Mouse (Mus musculus): Measurements from ENCODE around the gene Omg.

DNA sequence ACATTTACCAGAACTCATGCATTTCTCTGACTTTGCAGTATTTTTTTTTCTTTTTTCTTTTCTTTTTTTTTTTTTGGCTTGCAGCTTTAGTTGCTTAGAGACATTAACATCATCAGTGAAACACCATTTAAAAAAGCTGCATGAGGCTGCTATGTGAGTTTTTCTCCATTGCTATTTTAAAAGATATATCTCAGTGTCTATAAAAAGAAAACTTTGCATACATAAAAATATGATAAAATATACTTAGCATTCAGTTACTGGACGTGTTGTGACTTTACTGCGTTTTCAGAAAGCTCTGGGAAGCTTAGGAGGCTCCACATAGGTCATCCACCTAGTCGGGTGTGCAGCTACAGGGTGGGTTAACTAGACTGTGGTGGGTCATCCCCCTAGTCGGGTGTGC is 44.0 kb downstream of the Omg start:
- TF ChIP-seq CTCF (IDR thresholded peaks at IDR 0.05), result no peak
- no peak for TF ChIP-seq EP300 (IDR thresholded peaks at IDR 0.05; ENCODE audit: insufficient read depth, low read depth, low read length)
